Mouse (Mus musculus) liver, embryonic 12.5 days (tissue): ENCODE results near the gene Adamtsl3. TPM values are rescaled to one million over a fixed set of nuclear protein-coding genes. Genes with fewer than 3 reads are reported as not detected.

Source experiments
- ATAC-seq: fragments of 200-750 bp; cut with Nextera tagmentation; 2 replicates; pipeline ENCODE4 v1.8.0; 2017; ENCODE audit warnings: moderate number of reproducible peaks, mild to moderate bottlenecking, moderate library complexity
- H3K27ac ChIP-seq: fragments of 300-500 bp; sonication (generic); 2 replicates; pipeline ENCODE4 v1.5.1; 2016; ENCODE audit warnings: mild to moderate bottlenecking
- H3K27me3 ChIP-seq: fragments of 300-500 bp; sonication (generic); replicated peaks from 2 replicates; pipeline ENCODE4 v1.6.1; 2016; ENCODE audit warnings: mild to moderate bottlenecking, moderate library complexity
- H3K36me3 ChIP-seq: fragments of 300-500 bp; sonication (generic); 2 replicates; pipeline ENCODE4 v1.6.1; 2016; ENCODE audit warnings: mild to moderate bottlenecking, moderate library complexity
- H3K4me1 ChIP-seq: fragments of 300-500 bp; sonication (generic); 2 replicates; pipeline ENCODE4 v1.6.1; 2016
- H3K4me2 ChIP-seq: fragments of 300-500 bp; sonication (generic); 2 replicates; pipeline ENCODE4 v1.6.1; 2016; ENCODE audit warnings: mild to moderate bottlenecking, moderate library complexity
- H3K4me3 ChIP-seq: fragments of 300-500 bp; sonication (generic); 2 replicates; pipeline ENCODE4 v1.5.1; 2016; ENCODE audit warnings: mild to moderate bottlenecking, moderate library complexity
- H3K9ac ChIP-seq: fragments of 300-500 bp; sonication (generic); 2 replicates; pipeline ENCODE4 v1.6.1; 2016; ENCODE audit warnings: mild to moderate bottlenecking, moderate library complexity
- H3K9me3 ChIP-seq: fragments of 300-500 bp; sonication (generic); replicated peaks from 2 replicates; pipeline ENCODE4 v1.6.1; 2016; ENCODE audit warnings: mild to moderate bottlenecking, moderate library complexity
- WGBS: fragments of 180-500 bp; shearing (Covaris S2); methylation state at CpG from one replicate; pipeline ENCODE4 v1.1.7; 2016; ENCODE audit not compliant: insufficient replicate concordance; 5-methylcytosine and 5-hydroxymethylcytosine counted together
- polyA plus RNA-seq: library from polyadenylated mRNA; unstranded; fragments of >200 nt; fragmentation: Nextera tagmentation; extraction: Ambion mirVana; gene quantifications from 2 replicates; pipeline ENCODE4 v1.2.1, GENCODE M21; 2016

Gene Adamtsl3
- polyA plus RNA-seq, 1 experiment from 2014 or later = 0.25 TPM

DNA sequence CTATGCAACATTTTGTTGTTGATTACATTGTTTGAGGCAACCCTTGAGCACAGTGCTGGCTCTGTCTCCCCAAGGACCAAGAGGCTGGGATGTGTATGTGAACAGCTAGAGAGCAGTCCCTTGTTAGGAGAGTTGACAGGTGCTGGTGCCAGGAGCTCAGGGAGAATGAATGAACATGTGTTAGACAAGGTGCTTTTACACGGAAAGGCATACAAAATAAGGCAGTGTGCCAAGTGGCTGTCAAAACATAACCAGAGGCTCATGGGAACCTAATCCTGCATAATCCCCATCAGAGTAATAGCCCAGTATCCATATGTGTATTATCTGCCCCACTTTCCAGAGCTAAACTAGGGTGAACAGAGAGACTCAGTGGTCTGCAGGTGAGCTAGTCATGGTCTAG is 1.5 kb upstream of the Adamtsl3 start:
- WGBS = 61% methylated on average over 1 of the region's 1 CpGs
- ATAC-seq = no peak
- H3K36me3 ChIP-seq = no peaks in the 10 kb centered on the region

DNA sequence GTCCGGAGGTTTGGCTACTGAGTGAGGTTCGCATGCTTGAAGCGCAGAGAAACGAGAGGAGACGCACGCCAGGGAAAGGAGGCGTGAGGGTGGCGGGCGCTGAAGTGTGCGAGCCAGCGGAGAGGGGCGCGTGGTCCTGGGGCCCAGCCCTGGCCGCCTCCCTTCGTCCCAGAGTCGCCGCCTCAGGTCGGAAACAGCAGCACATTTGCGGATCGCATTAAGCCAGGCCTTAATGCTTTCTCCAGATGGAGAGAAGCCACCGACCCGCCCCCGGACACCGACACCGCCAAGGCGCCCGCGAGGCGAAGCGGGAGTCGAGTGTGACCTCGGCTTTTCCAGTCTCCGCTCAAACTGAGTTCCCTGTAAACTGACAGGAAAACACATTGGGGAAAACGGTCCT is 638 bp downstream of the Adamtsl3 start:
- Histone ChIP-seq H3K4me2 (peak overlapping the region; percentile 51), H3K9ac (no peak overlapping the region), H3K4me1 (no peaks in the 10 kb centered on the region), H3K27me3 (peaks cover 63% of the 10 kb centered on the region), H3K4me3 (peak overlapping the region; percentile 31; the same call in 1 of the 2 replicates), H3K9me3 (no peaks in the 10 kb centered on the region), H3K36me3 (no peaks in the 10 kb centered on the region), H3K27ac (no peak overlapping the region)
- WGBS = 3% methylated on average over 34 of the region's 34 CpGs
- no peak for ATAC-seq

More for the DNA sequence above, 1.5 kb upstream of the Adamtsl3 start:
- no peaks in the 10 kb centered on the region for H3K9me3 ChIP-seq
- no peaks in the 10 kb centered on the region for H3K4me1 ChIP-seq
- no peak overlapping the region for H3K4me3 ChIP-seq
- no peak overlapping the region for H3K27ac ChIP-seq
- H3K9ac ChIP-seq = no peak overlapping the region
- H3K4me2 ChIP-seq = no peak overlapping the region
- H3K27me3 ChIP-seq = peaks cover 60% of the 10 kb centered on the region

DNA sequence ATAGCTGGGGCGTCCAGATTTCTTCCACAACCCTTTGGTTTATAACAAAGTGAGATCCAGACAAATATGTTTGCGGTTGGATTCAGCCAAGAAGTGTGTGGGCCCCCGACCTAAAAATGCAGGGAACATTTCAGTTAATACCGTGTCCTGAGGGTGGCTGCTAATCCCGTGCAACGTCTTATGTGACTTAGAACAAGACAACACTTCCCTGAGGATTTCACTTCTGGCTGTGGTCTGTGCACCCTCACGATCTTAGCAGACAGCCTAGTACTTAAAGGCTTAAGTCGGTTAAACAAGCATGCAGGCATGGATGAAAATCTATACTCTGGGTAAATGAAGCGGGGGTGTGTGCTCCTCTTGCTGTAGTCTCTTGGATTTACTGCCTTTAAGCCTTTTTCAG is 2.6 kb downstream of the Adamtsl3 start:
- ATAC-seq = no peak

DNA sequence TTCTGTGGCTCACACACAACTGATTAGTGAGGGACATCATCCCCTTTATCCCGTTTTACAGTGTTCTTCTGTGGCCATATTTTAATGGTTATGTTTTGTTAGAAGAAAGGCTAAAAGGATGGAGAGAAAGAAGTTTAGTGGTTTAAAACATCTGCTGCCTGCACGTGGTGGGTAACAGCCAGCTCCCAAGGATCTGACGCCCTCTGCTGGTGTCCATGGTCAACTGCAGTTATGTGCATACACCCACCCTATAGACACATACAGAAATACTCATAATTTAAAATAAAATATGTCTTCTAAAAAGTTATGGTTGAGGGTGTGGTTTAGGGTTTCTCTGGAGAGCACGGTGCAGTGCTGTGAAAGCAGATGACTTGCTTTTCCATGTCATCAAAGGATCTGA is 3.0 kb downstream of the Adamtsl3 start:
- no peak for ATAC-seq
- Histone ChIP-seq H3K27ac (no peak overlapping the region), H3K36me3 (no peaks in the 10 kb centered on the region), H3K4me2 (no peak overlapping the region), H3K9me3 (no peaks in the 10 kb centered on the region), H3K4me1 (no peaks in the 10 kb centered on the region), H3K27me3 (peaks cover 63% of the 10 kb centered on the region), H3K4me3 (no peak overlapping the region), H3K9ac (no peak overlapping the region)
- WGBS = 55% methylated on average over 4 of the region's 4 CpGs

More for the DNA sequence above, 2.6 kb downstream of the Adamtsl3 start:
- Histone ChIP-seq H3K9me3 (no peaks in the 10 kb centered on the region), H3K27ac (no peak overlapping the region), H3K36me3 (no peaks in the 10 kb centered on the region), H3K4me2 (no peak overlapping the region), H3K27me3 (peaks cover 67% of the 10 kb centered on the region), H3K4me3 (no peak overlapping the region), H3K4me1 (no peaks in the 10 kb centered on the region), H3K9ac (no peak overlapping the region)
- WGBS = 64% methylated on average over 9 of the region's 9 CpGs

DNA sequence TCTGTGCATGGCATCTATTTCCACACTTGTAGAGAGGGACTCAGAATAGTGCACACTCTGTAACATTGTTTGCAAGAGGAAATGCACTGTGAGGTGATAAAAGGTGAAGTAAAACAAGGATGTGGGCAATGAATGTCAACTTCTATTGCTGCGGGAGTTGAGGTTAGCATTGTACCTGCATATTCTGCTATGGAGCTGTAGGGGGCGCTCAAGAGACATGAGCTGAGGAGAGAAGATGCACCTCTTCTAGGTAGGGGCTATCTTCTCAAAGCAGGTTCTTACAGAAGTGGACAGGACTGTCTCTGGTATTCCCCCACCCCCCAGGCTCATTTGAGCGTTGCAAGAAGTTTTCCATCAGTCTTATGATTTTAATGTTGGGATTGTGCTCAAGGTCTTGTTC is 3.7 kb downstream of the Adamtsl3 start:
- no peaks in the 10 kb centered on the region for H3K4me1 ChIP-seq
- no peak for ATAC-seq
- no peak overlapping the region for H3K9ac ChIP-seq
- no peaks in the 10 kb centered on the region for H3K36me3 ChIP-seq
- H3K4me2 ChIP-seq = no peak overlapping the region
- 33% methylated on average over 3 of the region's 3 CpGs for whole genome bisulfite sequencing
- H3K9me3 ChIP-seq = no peaks in the 10 kb centered on the region
- no peak overlapping the region for H3K27ac ChIP-seq
- H3K4me3 ChIP-seq = no peak overlapping the region
- H3K27me3 ChIP-seq = peaks cover 56% of the 10 kb centered on the region

DNA sequence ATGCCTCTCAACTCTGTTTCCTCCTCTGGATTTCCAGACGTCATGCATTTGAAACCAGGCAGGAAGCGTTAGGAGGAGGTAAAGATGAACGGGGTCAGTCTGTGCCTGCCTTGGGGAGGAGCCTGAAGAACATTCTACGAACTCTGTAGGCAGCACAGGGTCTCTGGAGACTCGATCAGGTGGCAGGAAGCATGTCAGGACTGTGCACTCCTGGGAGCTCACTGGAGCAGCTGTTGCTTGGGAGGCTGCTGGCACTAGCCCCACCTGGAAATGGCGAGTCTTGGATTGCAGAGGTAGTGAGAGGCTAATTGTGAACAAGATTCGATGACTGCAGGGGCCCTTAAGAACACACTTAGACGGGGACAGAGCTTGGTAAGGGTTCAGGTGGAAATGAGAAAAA is 6.0 kb downstream of the Adamtsl3 start:
- Histone ChIP-seq H3K9me3 (no peaks in the 10 kb centered on the region), H3K9ac (no peak overlapping the region), H3K27ac (no peak overlapping the region), H3K36me3 (no peaks in the 10 kb centered on the region), H3K4me2 (no peak overlapping the region), H3K4me1 (no peaks in the 10 kb centered on the region), H3K27me3 (peaks cover 33% of the 10 kb centered on the region), H3K4me3 (no peak overlapping the region)
- whole genome bisulfite sequencing = 20% methylated on average over 8 of the region's 8 CpGs
- ATAC-seq = no peak

DNA sequence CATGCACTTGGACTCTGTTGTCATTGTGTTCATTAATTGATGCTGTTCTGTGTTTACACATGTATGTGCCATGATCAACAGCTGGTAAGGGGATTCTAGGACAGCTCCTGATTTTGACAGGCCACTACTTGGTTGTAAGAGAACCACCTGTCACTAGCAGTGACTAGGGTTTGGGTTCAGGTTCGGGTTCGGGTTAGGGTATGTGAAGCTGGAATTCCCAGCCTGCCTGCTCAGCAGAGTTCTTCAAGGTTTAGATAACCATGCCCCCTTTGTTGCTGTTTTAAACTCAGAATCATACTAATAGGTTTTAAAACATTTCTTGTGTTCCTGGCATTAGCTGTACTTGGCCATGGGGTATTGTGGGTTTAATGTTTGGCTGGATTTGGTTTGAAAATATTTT is 11.2 kb downstream of the Adamtsl3 start:
- Histone ChIP-seq H3K27ac (no peak overlapping the region), H3K4me3 (no peak overlapping the region), H3K4me1 (no peaks in the 10 kb centered on the region), H3K4me2 (no peak overlapping the region), H3K9me3 (no peaks in the 10 kb centered on the region), H3K9ac (no peak overlapping the region), H3K27me3 (no peaks in the 10 kb centered on the region), H3K36me3 (no peaks in the 10 kb centered on the region)
- no peak for ATAC-seq
- 52% methylated on average over 2 of the region's 2 CpGs for WGBS

DNA sequence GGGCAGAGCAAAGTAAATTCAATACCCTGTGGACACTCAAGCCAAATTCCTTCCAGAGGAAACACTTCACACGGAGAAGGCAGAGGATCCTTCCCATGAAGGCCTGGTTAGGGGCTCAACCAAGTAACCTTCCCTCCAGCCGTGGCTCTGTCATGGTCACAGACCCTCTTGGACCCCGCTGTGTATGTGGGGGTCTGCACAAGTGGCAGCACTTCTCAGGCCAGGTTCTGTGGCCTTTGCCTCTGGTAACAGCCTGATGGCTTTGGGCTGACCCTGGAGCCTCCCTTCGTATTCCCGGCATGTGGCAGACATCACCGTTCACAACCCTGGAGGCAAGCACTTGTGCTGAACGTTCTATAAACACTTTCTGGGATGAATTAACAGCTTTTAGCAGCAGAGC is 14.3 kb downstream of the Adamtsl3 start:
- no peak overlapping the region for H3K9ac ChIP-seq
- WGBS = 69% methylated on average over 7 of the region's 7 CpGs
- no peak for ATAC-seq
- H3K4me3 ChIP-seq = no peak overlapping the region
- no peaks in the 10 kb centered on the region for H3K4me1 ChIP-seq
- no peak overlapping the region for H3K27ac ChIP-seq
- H3K27me3 ChIP-seq = no peaks in the 10 kb centered on the region
- H3K36me3 ChIP-seq = no peaks in the 10 kb centered on the region
- H3K9me3 ChIP-seq = no peaks in the 10 kb centered on the region
- H3K4me2 ChIP-seq = no peak overlapping the region

DNA sequence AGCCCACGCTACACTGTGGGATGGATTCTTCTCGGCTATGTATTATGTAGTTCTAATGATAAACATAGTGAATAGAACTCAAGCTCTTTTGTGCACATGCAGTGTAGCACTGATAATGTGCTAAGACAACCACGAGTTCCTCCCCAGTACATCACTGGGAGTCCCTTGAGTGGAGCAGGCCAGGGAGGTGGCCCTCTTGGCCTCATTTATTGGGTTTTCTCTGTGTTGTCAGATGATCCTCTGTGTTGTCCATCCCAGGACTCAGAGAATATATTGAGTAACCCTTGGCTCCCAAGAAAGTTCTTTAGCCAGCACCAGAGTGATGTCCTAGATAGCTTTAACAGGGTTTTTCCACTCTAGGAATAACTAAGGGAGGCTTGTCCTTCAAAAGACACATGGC is 14.9 kb downstream of the Adamtsl3 start:
- H3K4me1 ChIP-seq = no peaks in the 10 kb centered on the region
- no peak for ATAC-seq
- H3K9ac ChIP-seq = no peak overlapping the region
- no peak overlapping the region for H3K4me2 ChIP-seq
- H3K27ac ChIP-seq = no peak overlapping the region
- H3K27me3 ChIP-seq = no peaks in the 10 kb centered on the region
- no peak overlapping the region for H3K4me3 ChIP-seq
- H3K36me3 ChIP-seq = no peaks in the 10 kb centered on the region
- no peaks in the 10 kb centered on the region for H3K9me3 ChIP-seq
- WGBS = 51% methylated on average over 3 of the region's 3 CpGs

DNA sequence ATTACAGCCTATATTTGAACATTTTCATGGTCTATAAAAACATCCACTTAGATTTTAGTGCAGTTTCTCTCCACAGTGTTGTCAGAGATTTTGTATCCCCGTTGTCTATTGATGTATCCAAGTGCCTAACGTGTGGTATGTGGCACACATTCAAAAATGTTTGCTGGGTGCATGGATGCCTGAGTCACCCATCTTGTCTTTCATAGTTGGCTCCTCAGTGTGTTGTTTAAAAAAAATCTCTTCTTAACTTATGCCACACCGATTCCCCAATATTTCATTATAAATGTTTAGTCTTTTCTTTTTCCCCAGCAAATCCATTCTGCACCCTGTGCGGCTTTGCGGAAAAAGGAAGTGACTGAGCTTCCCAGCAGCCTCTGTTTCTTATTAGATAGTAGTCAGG is 23.7 kb downstream of the Adamtsl3 start:
- 73% methylated on average over 5 of the region's 5 CpGs for WGBS
- Histone ChIP-seq H3K4me1 (no peaks in the 10 kb centered on the region), H3K36me3 (no peaks in the 10 kb centered on the region), H3K9me3 (no peaks in the 10 kb centered on the region), H3K4me2 (no peak overlapping the region), H3K9ac (no peak overlapping the region), H3K4me3 (no peak overlapping the region), H3K27ac (no peak overlapping the region), H3K27me3 (no peaks in the 10 kb centered on the region)
- no peak for ATAC-seq

DNA sequence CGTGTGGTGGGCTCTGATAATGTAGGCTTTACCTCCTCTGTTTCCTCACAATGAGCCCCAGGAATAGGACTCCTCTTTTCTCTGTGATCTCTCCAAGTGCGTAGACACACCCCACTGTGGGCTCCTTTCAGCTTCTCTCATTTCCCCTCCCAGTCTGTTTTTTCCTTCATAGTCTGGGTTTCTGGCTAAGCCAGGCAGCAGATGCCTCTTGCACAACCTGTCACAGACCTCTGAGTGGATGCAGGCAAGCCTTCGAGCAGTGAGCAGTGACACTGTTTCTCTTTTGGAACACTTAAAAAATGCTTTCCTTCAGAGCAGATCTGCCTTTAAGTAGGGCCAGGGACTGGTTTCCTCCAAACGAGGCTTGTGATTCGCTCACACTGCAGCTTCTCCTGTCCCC is 24.2 kb downstream of the Adamtsl3 start:
- no peak overlapping the region for H3K27ac ChIP-seq
- H3K36me3 ChIP-seq = no peaks in the 10 kb centered on the region
- H3K27me3 ChIP-seq = no peaks in the 10 kb centered on the region
- 56% methylated on average over 5 of the region's 5 CpGs for WGBS
- H3K4me3 ChIP-seq = no peak overlapping the region
- H3K9me3 ChIP-seq = no peaks in the 10 kb centered on the region
- no peak overlapping the region for H3K9ac ChIP-seq
- no peak for ATAC-seq
- no peak overlapping the region for H3K4me2 ChIP-seq
- no peaks in the 10 kb centered on the region for H3K4me1 ChIP-seq

DNA sequence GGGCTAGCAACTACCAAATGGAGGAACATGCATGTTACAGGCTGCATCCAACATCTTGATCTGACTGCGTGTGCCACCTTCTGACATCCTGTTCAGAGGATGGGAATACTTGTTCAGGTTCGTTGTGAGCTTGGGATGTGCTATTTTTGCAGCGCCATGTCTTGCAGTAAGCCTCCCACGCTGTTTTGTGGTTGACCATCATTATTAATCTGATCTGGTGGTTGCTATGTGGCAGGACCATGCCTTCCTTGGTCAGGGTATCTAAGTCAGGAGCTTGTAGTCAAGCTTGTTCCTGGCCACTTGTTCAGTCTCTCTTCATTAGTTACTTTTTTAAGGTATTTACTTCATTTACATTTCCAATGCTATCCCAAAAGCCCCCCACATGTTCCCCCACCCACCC is 24.7 kb downstream of the Adamtsl3 start:
- no peak overlapping the region for H3K4me2 ChIP-seq
- H3K4me1 ChIP-seq = no peaks in the 10 kb centered on the region
- ATAC-seq = no peak
- no peak overlapping the region for H3K4me3 ChIP-seq
- no peaks in the 10 kb centered on the region for H3K36me3 ChIP-seq
- no peaks in the 10 kb centered on the region for H3K9me3 ChIP-seq
- no peak overlapping the region for H3K27ac ChIP-seq
- H3K27me3 ChIP-seq = no peaks in the 10 kb centered on the region
- H3K9ac ChIP-seq = no peak overlapping the region
- WGBS = 46% methylated on average over 4 of the region's 4 CpGs

DNA sequence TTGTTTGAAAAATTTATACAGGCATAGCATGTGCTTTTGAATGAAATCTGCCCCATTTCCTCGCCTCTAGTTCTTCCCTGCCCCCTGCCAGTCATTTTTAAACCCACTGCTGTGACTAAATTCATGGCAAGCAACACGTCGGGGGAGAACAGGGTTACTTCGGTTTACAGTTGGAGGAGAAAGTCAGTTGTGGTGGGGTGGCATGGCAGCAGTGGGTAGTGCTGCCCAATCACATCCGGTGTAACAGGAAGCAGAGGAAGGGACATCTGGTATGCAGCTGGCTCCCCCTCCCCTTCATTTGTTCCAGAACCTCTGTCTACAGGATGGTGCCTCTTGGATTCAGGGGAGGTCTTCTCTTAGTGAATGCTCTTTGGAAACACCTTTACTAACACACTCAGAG is 25.6 kb downstream of the Adamtsl3 start:
- H3K4me2 ChIP-seq = no peak overlapping the region
- 32% methylated on average over 5 of the region's 5 CpGs for WGBS

More for the DNA sequence above, 25.6 kb downstream of the Adamtsl3 start:
- Histone ChIP-seq H3K9ac (no peak overlapping the region), H3K4me1 (no peaks in the 10 kb centered on the region), H3K9me3 (no peaks in the 10 kb centered on the region), H3K27ac (no peak overlapping the region), H3K4me3 (no peak overlapping the region), H3K36me3 (no peaks in the 10 kb centered on the region), H3K27me3 (no peaks in the 10 kb centered on the region)
- ATAC-seq = no peak
